Mouse (Mus musculus) urinary bladder, postnatal 4 days (tissue): ENCODE measurements around the gene Gabarapl1.
A peak's percentile ranks its signal among the peaks of the same experiment; 100 is the strongest.
"Not testable (repeated sequence)": the region's sequence is repeated elsewhere in the genome, so short reads cannot be mapped to it uniquely, and the experiment has no call there.

ENCODE experiments used
- DNase-seq, 2 experiments: peaks; one replicate each; pipeline ENCODE4 v3.0.0; 2021 to 2022; ENCODE audit warnings: low spot score in 2 of 2

Gabarapl1 gene

GRCm38 (mm10) chr6:129532942-129533860 lies at the start of gene Gabarapl1:
Gene Gabarapl1 (plus strand): TSS chr6:129533160.
- DNase-seq, result peak; percentile 67 to 84

- no peak for DNase-seq
Measured at GRCm38 (mm10) chr6:129494924-129495323, 38.0 kb upstream of the Gabarapl1 start.

- no peak for DNase-seq
Measured at GRCm38 (mm10) chr6:129497345-129498218, 35.4 kb upstream of the Gabarapl1 start.

- not testable (repeated sequence) for DNase-seq
Measured at GRCm38 (mm10) chr6:129499516-129499915, 33.4 kb upstream of the Gabarapl1 start.

GRCm38 (mm10) chr6:129503471-129503870 lies 29.5 kb upstream of the Gabarapl1 start:
- DNase-seq, result no peak

- no peak for DNase-seq
Measured at GRCm38 (mm10) chr6:129507024-129507423, 25.9 kb upstream of the Gabarapl1 start, which contains the start of gene Olr1. Gene Olr1 (minus strand): TSS chr6:129507165.

- no peak for DNase-seq
Measured at GRCm38 (mm10) chr6:129510120-129510911, 22.6 kb upstream of the Gabarapl1 start.

GRCm38 (mm10) chr6:129512367-129512766 lies 20.6 kb upstream of the Gabarapl1 start, which contains the start of gene Tmem52b:
Gene Tmem52b (plus strand): TSS chr6:129512555.
- DNase-seq, result no peak

- DNase-seq, result no peak
Measured at GRCm38 (mm10) chr6:129512868-129513267, 20.1 kb upstream of the Gabarapl1 start.

GRCm38 (mm10) chr6:129513409-129513808 lies 19.6 kb upstream of the Gabarapl1 start:
- DNase-seq, result no peak

- DNase-seq, result no peak
Measured at GRCm38 (mm10) chr6:129514376-129514775, 18.6 kb upstream of the Gabarapl1 start.

GRCm38 (mm10) chr6:129515068-129515467 lies 17.9 kb upstream of the Gabarapl1 start:
- DNase-seq, result no peak

GRCm38 (mm10) chr6:129516388-129516787 lies 16.6 kb upstream of the Gabarapl1 start:
- DNase-seq, result no peak

- DNase-seq, result no peak
Measured at GRCm38 (mm10) chr6:129517752-129518408, 15.1 kb upstream of the Gabarapl1 start.

- DNase-seq, result no peak
Measured at GRCm38 (mm10) chr6:129526069-129526468, 6.9 kb upstream of the Gabarapl1 start.

GRCm38 (mm10) chr6:129527416-129527815 lies 5.5 kb upstream of the Gabarapl1 start:
- no peak for DNase-seq

- no peak for DNase-seq
Measured at GRCm38 (mm10) chr6:129529605-129530004, 3.4 kb upstream of the Gabarapl1 start.

GRCm38 (mm10) chr6:129530261-129530660 lies 2.7 kb upstream of the Gabarapl1 start:
- DNase-seq, result no peak

- DNase-seq, result peak; percentile 46 to 70
Measured at GRCm38 (mm10) chr6:129532556-129532941, 411 bp upstream of the Gabarapl1 start.

- DNase-seq, result no peak
Measured at GRCm38 (mm10) chr6:129534057-129534456, 1.1 kb downstream of the Gabarapl1 start.
